Mouse (Mus musculus): Measurements from ENCODE around the gene Mast4.

Gene Mast4

DNA sequence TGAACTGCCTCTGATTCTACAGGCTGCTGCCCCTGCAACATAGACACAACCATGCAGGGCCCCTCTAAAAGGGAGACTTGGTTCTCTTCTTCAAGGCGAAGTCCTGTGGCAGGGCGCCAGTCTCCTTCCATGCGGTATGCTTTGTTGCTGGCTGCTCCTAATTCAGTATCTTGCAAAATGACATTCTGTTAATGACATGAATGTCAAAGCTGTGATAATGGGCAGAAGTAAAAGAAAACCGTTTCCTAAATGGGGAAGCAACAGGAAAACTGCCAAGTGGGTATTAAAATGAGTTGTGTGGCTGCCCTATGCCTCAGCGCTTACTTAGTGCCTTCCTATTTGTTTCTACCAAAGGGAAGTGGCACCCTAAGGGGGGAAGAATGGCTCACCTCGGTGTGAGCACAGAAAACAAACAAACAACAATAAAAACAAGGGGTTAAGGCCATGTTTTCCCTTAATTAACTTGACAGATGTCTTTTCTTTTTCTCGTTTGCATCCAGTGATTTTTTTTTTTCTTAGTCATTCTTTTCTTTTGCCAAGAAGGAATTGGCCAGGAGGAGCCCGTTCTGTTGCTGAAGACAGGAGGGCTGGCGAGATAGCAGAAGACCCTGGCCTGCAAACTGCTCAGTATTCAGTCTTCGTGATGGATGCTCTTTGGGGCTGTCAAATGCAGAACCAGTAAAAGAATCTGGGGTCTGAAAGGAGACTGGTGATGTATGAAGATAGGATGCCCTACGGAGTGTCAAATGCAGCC, 468.1 kb downstream of the Mast4 start:
- DNase-seq (ENCODE audit: low spot score in 2 of 2) = no peak

- DNase-seq (ENCODE audit: low spot score in 2 of 2) = no peak
Measured at GRCm38 (mm10) chr13:102865494-102865893, 468.8 kb downstream of the Mast4 start.

DNA sequence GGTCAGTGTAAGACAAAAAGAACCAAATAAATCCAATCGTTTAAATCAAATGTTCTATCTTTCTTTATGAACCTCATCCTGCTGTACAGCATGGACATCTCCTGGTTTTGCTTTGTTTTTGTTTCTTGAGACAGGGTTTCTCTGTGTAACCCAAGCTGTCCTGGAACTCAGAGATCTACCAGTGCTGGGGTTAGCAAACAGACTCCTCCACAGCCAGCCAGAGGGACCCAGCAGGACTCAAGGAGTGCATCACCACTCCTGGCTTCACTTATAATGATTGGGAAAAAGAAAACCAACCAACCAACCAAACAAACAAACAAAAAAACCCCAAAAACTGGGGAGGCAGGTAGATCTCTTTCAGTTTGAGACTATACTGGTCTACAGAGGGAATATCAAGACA, 469.5 kb downstream of the Mast4 start:
- DNase-seq (ENCODE audit: low spot score in 2 of 2) = no peak

- DNase-seq (ENCODE audit: low spot score in 2 of 2) = no peak
Measured at GRCm38 (mm10) chr13:102864079-102864478, 470.2 kb downstream of the Mast4 start.

DNA sequence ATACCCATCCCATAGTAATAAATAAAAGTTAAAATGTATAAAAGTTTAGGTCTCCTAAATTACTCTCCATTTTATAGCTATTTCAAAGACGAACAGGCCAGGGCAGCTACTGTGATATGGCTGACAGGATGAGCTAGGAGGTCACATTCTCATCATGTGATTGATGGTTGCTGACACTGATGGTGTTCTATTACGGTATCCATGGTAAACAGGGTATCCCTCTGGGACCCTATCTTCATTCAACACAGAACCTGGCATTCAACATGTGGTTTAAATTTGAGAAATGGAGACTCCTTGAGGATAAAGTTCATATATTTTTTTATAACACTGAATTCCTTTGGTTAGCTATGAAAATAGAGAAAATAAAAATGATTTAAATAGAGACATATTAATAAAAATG, 471.3 kb downstream of the Mast4 start:
- no peak for DNase-seq (ENCODE audit: low spot score in 2 of 2)

DNA sequence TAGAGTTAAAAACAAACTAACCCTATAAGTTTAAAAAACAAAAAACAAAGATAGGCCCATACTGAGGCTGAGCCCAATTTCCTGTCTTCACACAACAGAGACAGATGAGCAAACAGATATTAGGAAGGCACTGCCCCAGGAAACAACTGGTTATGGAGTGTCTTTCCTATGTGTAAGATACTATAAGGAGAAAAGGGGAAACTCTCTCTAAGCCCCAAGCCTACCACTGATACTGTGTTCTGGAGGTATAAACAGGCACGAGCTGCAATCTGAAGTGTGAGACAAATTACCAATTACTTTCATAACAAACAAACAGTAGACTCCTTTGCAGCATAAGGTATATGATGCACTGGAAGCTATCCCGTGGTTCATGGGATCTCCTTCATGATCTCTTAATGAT, 471.9 kb downstream of the Mast4 start:
- DNase-seq (ENCODE audit: low spot score in 2 of 2) = no peak

DNA sequence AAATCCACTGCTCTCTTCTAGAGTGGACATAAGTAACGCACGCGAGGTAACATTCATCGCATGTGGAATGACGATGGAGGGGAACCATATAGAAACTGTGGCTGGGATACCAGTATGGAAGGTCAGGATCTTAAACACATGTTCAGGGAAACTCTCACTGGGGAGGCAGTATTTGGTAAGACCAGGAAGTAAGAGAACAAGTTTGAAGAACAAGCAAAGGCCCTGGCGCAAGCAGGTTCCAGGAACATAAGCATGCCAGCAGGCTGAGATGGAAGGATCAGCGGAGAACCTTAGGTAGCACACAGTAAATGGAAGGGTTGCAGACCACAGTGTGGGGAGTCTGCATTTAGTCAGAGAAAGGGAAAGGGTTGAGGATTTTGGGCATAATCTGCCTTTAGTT, 473.6 kb downstream of the Mast4 start:
- DNase-seq (ENCODE audit: low spot score in 2 of 2) = no peak

DNA sequence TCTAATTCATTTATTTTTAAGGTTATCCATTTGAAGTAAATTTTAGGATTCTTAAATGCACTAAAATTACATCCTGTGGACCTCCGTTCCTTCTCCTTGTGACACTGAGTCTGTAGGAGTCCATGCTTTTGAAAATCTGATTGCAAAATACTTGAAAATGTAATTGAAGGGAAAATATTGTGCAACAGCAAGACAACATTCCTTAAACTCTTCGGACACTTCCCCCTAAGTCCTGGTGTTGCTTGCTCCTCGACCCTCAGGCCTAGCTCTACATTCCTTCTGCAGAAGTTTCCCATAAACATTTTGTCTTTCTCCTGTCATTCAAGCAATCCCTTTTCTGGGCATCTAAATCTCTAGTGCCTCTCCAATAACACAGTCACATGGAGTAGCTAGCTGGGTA, 474.2 kb downstream of the Mast4 start:
- no peak for DNase-seq (ENCODE audit: low spot score in 2 of 2)

DNA sequence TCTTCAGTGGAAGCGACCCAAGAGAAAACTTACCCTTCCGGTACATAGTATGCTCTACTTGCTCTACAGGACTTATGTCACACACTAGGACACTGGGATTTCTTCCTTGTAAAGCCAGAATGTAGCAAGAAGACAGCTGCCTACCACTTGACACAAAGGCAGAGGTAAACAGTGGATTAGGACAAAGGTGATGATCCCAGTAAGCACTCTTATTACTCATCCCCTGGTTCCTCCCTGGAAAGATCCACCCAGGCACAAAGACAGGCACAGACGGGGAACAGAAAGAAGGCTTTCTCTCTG, 476.8 kb downstream of the Mast4 start:
- DNase-seq (ENCODE audit: low spot score in 2 of 2) = no peak

GRCm38 (mm10) chr13:102856821-102857538, 477.3 kb downstream of the Mast4 start:
- no peak for DNase-seq (ENCODE audit: low spot score in 2 of 2)

DNA sequence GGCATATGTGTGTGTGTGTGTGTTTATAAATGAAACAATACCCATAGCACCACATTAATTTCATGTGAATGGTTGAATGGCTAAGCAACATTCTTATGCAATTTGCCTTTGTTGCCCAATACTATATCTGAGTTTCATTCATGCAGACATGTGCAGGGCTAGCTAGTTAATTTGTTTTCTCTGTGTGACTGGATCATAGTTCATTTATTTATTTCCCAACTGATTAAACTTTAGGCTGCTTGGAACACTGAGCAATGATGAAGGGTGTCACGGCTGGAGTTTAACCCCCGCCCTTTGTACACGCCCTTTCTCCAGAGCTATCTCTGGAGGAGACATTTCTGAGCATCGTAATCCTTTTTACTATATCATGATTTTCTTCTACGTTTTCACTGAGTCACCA, 481.4 kb downstream of the Mast4 start:
- DNase-seq (ENCODE audit: low spot score in 2 of 2) = no peak

DNA sequence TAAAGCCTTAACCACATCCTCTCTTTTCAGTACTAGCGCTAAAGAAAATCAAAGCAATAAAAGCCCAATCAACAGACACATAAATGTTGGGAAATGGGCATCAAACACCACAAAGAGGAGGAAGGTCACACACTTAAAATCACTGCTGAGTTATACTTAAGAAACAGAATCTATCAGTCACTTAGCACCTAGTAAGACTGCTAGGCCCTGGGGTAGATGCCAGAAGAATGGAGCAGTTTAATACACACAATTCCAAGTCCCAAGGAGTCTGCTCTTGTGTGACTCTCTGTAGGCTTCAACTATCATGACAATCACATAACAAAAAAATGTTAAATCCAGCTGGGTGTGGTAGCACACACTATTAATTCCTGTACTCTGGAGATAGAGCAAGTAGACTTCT, 483.0 kb downstream of the Mast4 start:
- DNase-seq (ENCODE audit: low spot score in 2 of 2) = no peak

GRCm38 (mm10) chr13:102850594-102850993, 483.7 kb downstream of the Mast4 start:
- no peak for DNase-seq (ENCODE audit: low spot score in 2 of 2)

- DNase-seq (ENCODE audit: low spot score in 2 of 2) = peak; percentile 50 to 65
Measured at GRCm38 (mm10) chr13:102849068-102849467, 485.2 kb downstream of the Mast4 start.

- DNase-seq (ENCODE audit: low spot score in 2 of 2) = no peak
Measured at GRCm38 (mm10) chr13:102846473-102846872, 487.8 kb downstream of the Mast4 start.

GRCm38 (mm10) chr13:102842715-102843114, 491.6 kb downstream of the Mast4 start:
- no peak for DNase-seq (ENCODE audit: low spot score in 2 of 2)

GRCm38 (mm10) chr13:102842237-102842636, 492.1 kb downstream of the Mast4 start:
- no peak for DNase-seq (ENCODE audit: low spot score in 2 of 2)

DNA sequence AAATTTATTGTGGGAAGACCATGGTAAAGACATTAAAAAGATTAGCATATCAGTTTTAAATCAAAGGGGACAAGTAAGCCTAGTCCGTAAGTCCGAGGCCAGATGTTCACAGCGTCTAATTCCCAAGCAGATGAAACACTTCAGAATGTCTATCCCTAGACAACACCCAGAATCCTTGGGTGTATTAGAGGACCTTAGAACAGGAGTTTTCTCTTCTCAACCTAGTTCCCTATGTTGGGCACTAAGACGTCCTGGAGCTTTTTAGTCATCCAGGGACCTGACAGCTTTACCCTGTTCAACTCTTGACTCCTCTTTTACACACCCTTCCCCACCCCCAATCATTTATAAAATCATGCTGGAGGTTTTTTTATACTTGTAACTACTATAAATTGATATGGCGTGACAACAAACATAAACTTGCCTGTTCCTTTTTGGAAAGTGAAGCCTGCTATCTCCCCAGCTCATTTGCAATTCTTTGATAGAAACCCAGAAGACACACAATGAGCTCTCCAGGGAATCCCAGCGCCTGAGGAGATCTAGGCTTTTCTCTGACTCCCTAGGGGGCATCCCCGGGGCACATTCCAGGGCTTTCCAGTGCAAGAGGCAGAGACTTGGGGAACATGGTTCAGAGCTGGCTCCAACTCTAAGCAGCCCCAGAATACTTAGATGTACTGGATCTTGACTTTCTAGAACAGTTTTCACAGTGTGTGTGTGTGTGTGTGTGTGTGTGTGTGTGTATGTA, 494.4 kb downstream of the Mast4 start:
- no peak for DNase-seq (ENCODE audit: low spot score in 2 of 2)

- DNase-seq (ENCODE audit: low spot score in 2 of 2) = no peak
Measured at GRCm38 (mm10) chr13:102837427-102837826, 496.9 kb downstream of the Mast4 start.

DNA sequence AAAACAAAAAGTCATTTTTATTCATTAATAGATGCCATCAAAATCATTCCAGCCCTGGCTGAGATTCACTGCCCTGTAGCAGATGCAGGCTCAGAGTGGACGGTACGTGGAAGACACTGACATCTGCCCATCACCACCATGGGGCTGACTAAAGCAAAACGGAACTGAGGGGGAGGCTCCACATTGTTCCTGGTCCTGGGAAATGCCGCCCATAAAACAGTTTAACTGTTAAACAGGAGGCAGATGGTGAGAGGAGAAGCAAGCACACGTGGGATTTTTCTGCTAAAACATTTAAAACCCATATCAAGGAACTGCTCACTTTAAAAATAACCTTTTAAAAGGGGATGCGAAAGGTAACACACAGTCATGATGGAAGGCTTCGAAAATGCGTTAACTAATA, 499.0 kb downstream of the Mast4 start:
- no peak for DNase-seq (ENCODE audit: low spot score in 2 of 2)

- no peak for DNase-seq (ENCODE audit: low spot score in 2 of 2)
Measured at GRCm38 (mm10) chr13:102818287-102818686, 516.0 kb downstream of the Mast4 start.

DNA sequence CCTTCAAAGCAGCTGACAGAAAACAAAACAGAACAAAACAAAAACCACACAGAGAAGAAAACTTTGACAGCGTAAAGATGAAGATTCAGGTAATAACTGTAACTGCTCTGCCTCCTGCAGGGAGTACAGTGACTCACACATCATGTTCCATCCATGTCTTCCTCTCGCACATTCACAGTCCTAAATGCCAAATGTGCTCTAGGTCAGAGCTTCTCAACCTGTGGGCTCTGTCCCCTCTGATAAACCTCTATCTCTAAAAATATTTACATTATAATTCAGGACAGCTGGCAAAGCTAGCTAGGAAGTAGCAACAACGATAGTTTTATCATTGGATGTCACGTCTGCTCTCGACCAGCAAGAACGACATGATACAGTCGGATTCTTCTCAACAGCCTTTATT, 517.6 kb downstream of the Mast4 start:
- DNase-seq (ENCODE audit: low spot score in 2 of 2) = no peak

DNA sequence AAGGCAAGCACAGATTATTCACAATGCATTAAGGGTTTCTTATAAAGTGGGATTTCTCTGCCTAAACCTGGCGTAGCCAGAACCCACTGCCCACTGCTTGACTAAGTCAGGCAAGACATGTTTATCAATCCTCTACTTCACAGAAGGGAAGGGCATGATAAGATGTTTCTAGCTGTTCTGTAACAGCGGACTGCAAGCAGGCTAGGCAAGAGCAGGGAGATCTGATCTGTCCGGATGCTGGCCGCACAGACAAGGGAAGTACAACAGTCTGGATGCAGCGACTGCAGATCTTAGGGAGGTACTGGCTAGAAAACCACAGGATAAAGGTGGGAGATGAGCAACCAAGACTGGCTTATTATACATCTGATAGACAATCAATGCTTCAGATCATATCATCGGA, 519.1 kb downstream of the Mast4 start:
- DNase-seq (ENCODE audit: low spot score in 2 of 2) = no peak
